Mouse (Mus musculus): Measurements from ENCODE around the gene Gm45623.

- no peak for TF ChIP-seq CTCF (conservative IDR thresholded peaks at IDR 0.05; ENCODE audit: low read length)
- no peak for TF ChIP-seq NANOG (IDR thresholded peaks at IDR 0.05; ENCODE audit: borderline replicate concordance, low read length)
These were observed 3.6 kb upstream of the Gm45623 start for GRCm38 (mm10) chr13:56757201-56757600.

Measured in E14TG2a.4 (cell line).